Mouse (Mus musculus): ENCODE measurements at regions not wholly inside any gene's neighbourhood (a gene's known extent, or its start where the extent isn't known, plus 50 kb on each side); places are given as distances from the start of the nearest gene placed in this dataset.

DNA sequence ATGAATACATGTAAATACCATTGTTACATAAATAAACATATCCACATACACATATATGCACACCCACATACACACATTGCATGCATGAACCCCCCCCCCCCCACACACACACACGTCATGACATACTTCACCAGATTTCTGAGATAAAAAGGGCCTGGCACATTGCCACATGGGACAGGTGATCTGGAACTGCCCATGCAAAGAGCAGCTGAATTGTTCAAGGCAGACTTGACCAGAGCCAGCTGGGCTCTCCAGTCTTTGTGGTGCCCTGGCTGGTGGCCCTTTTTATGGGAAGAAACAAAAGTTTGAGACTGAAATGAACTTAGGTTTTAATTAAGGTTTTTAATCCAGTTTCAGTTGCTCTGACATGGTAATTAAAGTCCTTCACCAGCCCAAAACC lies 250.7 kb upstream of the Adgra3 start:
- TF ChIP-seq CTCF (IDR thresholded peaks at IDR 0.05; ENCODE audit: low read depth) (no peak), EP300 (IDR thresholded peaks at IDR 0.05; ENCODE audit: low read depth) (no peak)
